Comparison of ENCODE assay signal across 15 mouse cellular contexts in the genomic region with DNA sequence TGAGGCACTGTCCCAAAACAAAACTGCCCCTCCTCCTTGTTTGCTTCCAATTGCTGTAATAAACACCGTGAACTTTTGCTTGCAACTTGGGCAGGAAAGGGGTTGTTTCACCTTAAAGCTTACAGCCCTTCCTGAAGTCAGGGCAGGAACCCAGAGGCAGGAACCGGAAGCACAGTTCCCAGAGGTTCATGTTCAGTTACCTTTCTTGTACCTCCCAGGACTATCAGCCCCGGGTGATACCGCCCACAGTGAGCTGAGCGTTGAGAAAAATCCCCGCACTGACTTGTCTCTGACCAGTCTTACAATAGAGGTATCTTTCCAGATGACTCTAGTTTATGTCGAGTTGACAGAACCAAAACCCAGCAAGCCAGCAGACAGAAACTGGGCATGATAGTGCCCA. TPM values are rescaled to one million over a fixed set of nuclear protein-coding genes. Genes with fewer than 3 reads are reported as not detected.
DNase-seq lines count a peak whose midpoint lies in the region; ATAC-seq and TF ChIP-seq lines count a peak whose summit lies in the region.
"Had no signal": no experiment of that assay in that cellular context is flagged by ENCODE, and none has a peak within 500 bp of the region (broad histone marks: within the 10 kb centered on the region; RNA-seq: fewer than 3 reads in every experiment).

No protein-coding gene starts in this region.

- TF ChIP-seq EP300 in stomach, postnatal 0 days (optimal IDR thresholded peaks at IDR 0.05) = no peak

- no peaks in the 10 kb centered on the region for H3K9me3 ChIP-seq in kidney, embryonic 15.5 days (replicated peaks)
- H3K9me3 ChIP-seq in stomach, embryonic 15.5 days = no peaks in the 10 kb centered on the region
- H3K9me3 ChIP-seq in stomach, postnatal 0 days (ENCODE audit: control insufficient read depth, low read length) = no peaks in the 10 kb centered on the region
- H3K9me3 ChIP-seq in hindbrain, embryonic 15.5 days = no peaks in the 10 kb centered on the region

- H3K4me2 ChIP-seq in kidney, embryonic 15.5 days = 0 out of 2 replicates have a peak overlapping the region, but pooled peaks have one; percentile 90
- H3K4me2 ChIP-seq in stomach, embryonic 15.5 days = peak overlapping the region; percentile 95; the same call in 1 of the 2 replicates
- H3K4me2 ChIP-seq in stomach, postnatal 0 days (replicated peaks; ENCODE audit: low read depth) = no peak overlapping the region
- peak overlapping the region; percentile 75; the same call in 1 of the 2 replicates for H3K4me2 ChIP-seq in hindbrain, embryonic 15.5 days

- no peak for TF ChIP-seq CTCF in stomach, postnatal 0 days (IDR thresholded peaks at IDR 0.05; ENCODE audit: low read depth)

- no peaks in the 10 kb centered on the region for H3K36me3 ChIP-seq in kidney, embryonic 15.5 days
- no peaks in the 10 kb centered on the region for H3K36me3 ChIP-seq in stomach, embryonic 15.5 days
- H3K36me3 ChIP-seq in stomach, postnatal 0 days (ENCODE audit: control insufficient read depth, insufficient read depth, low read length) = no peaks in the 10 kb centered on the region
- no peaks in the 10 kb centered on the region for H3K36me3 ChIP-seq in hindbrain, embryonic 15.5 days

- 80% methylated on average over 7 of the region's 7 CpGs for WGBS in kidney, embryonic 15.5 days
- 87% methylated on average over 7 of the region's 7 CpGs for whole genome bisulfite sequencing in stomach, embryonic 15.5 days
- 75% methylated on average over 7 of the region's 7 CpGs for WGBS in stomach, postnatal 0 days
- 85% methylated on average over 7 of the region's 7 CpGs for WGBS in hindbrain, embryonic 15.5 days

- ATAC-seq in kidney, embryonic 15.5 days (replicated peaks; ENCODE audit: low FRiP score) = no peak
- ATAC-seq in stomach, embryonic 15.5 days (ENCODE audit: insufficient read depth, low FRiP score, low read depth) = no peak
- ATAC-seq in stomach, postnatal 0 days (ENCODE audit: low FRiP score, low TSS enrichment) = no peak
- no peak for ATAC-seq in hindbrain, embryonic 15.5 days (ENCODE audit: low FRiP score, low read depth)
- no peak for ATAC-seq in CD4-positive, CD25-positive, alpha-beta regulatory T cell, adult 4 months
- ATAC-seq: activated CD4-positive, CD25-positive, alpha-beta regulatory T cell, adult 4 months had no signal

- DNase-seq in kidney, adult 18-20 months = no peak
- DNase-seq in stomach, postnatal 0 days (ENCODE audit: low spot score) = no peak
- DNase-seq in MN1 (ENCODE audit: low spot score) = no peak
- DNase-seq: cerebellum, adult 2 months; heart, adult 18-20 months; kidney, adult 8-10 months; lung, adult 18-20 months; right cerebral cortex, postnatal 14 days; thymus, postnatal 25 days had no signal

- H3K9ac ChIP-seq in kidney, embryonic 15.5 days = no peak overlapping the region
- H3K9ac ChIP-seq in stomach, embryonic 15.5 days = no peak overlapping the region
- no peak overlapping the region for H3K9ac ChIP-seq in stomach, postnatal 0 days (ENCODE audit: low read length)
- no peak overlapping the region for H3K9ac ChIP-seq in hindbrain, embryonic 15.5 days

- no peak overlapping the region for H3K4me3 ChIP-seq in kidney, embryonic 15.5 days (replicated peaks)
- H3K4me3 ChIP-seq in stomach, embryonic 15.5 days (replicated peaks) = no peak overlapping the region
- H3K4me3 ChIP-seq in stomach, postnatal 0 days (ENCODE audit: low read depth, low read length) = no peak overlapping the region
- no peak overlapping the region for H3K4me3 ChIP-seq in hindbrain, embryonic 15.5 days

- no peaks in the 10 kb centered on the region for H3K27me3 ChIP-seq in kidney, embryonic 15.5 days
- no peaks in the 10 kb centered on the region for H3K27me3 ChIP-seq in stomach, embryonic 15.5 days (replicated peaks)
- no peaks in the 10 kb centered on the region for H3K27me3 ChIP-seq in stomach, postnatal 0 days (ENCODE audit: control insufficient read depth, insufficient read depth, low read length)
- no peaks in the 10 kb centered on the region for H3K27me3 ChIP-seq in hindbrain, embryonic 15.5 days

- H3K4me1 ChIP-seq in kidney, embryonic 15.5 days = peaks cover 18% of the 10 kb centered on the region
- no peaks in the 10 kb centered on the region for H3K4me1 ChIP-seq in stomach, embryonic 15.5 days
- H3K4me1 ChIP-seq in stomach, postnatal 0 days (replicated peaks; ENCODE audit: control insufficient read depth, insufficient read depth) = 0 out of 2 replicates have a peak, but pooled peaks cover 2% of the 10 kb centered on the region
- H3K4me1 ChIP-seq in hindbrain, embryonic 15.5 days (replicated peaks) = peaks cover 15% of the 10 kb centered on the region

- H3K27ac ChIP-seq in kidney, embryonic 15.5 days = no peak overlapping the region
- H3K27ac ChIP-seq in stomach, embryonic 15.5 days = no peak overlapping the region
- no peak overlapping the region for H3K27ac ChIP-seq in stomach, postnatal 0 days (replicated peaks)
- H3K27ac ChIP-seq in hindbrain, embryonic 15.5 days (replicated peaks) = no peak overlapping the region

RNA-seq across cellular contexts. Expression of a gene that starts 1.3 kb away (rescaled TPM):
- polyA plus RNA-seq in kidney, embryonic 15.5 days (2015; fragmentation: Nextera tagmentation; extraction: Ambion mirVana) = 3.6 and 4.2 TPM in 2 replicates
- 2.7 and 3.2 TPM in 2 replicates for polyA plus RNA-seq in stomach, embryonic 15.5 days (2015; fragmentation: Nextera tagmentation; extraction: Ambion mirVana)
- polyA plus RNA-seq in stomach, postnatal 0 days (2015; fragmentation: Nextera tagmentation; extraction: Ambion mirVana) = 2.2 and 3.0 TPM in 2 replicates
- polyA plus RNA-seq in hindbrain, embryonic 15.5 days (2015; fragmentation: Nextera tagmentation; extraction: Ambion mirVana) = 4.8 and 5.0 TPM in 2 replicates
- polyA plus RNA-seq in CD4-positive, CD25-positive, alpha-beta regulatory T cell, adult 4 months (2017; shearing (Covaris generic)) = under 1 TPM in 1 of 2 experiments, not detected in 1; 0.51 TPM
- polyA plus RNA-seq: activated CD4-positive, CD25-positive, alpha-beta regulatory T cell, adult 4 months; erythroblast, embryonic 14.5 days had no signal

RNA-seq across cellular contexts. Expression of a gene that starts 11.2 kb away (rescaled TPM):
- 0.27 and 0.31 TPM in 2 replicates for polyA plus RNA-seq in kidney, embryonic 15.5 days (2015; fragmentation: Nextera tagmentation; extraction: Ambion mirVana)
- polyA plus RNA-seq in stomach, embryonic 15.5 days (2015; fragmentation: Nextera tagmentation; extraction: Ambion mirVana) = 0.09 and 0.10 TPM in 2 replicates
- polyA plus RNA-seq in stomach, postnatal 0 days (2015; fragmentation: Nextera tagmentation; extraction: Ambion mirVana) = 0.08 and 0.25 TPM in 2 replicates
- 0.69 and 0.79 TPM in 2 replicates for polyA plus RNA-seq in hindbrain, embryonic 15.5 days (2015; fragmentation: Nextera tagmentation; extraction: Ambion mirVana)
- under 1 TPM; 0.33 to 0.67 TPM for polyA plus RNA-seq in CD4-positive, CD25-positive, alpha-beta regulatory T cell, adult 4 months (2017; shearing (Covaris generic))
- polyA plus RNA-seq: erythroblast, embryonic 14.5 days had no signal

RNA-seq across cellular contexts. Expression of a gene that starts 14.1 kb away (rescaled TPM):
- polyA plus RNA-seq in kidney, embryonic 15.5 days (2015; fragmentation: Nextera tagmentation; extraction: Ambion mirVana) = 6.4 and 7.1 TPM in 2 replicates
- 3.1 and 3.5 TPM in 2 replicates for polyA plus RNA-seq in stomach, embryonic 15.5 days (2015; fragmentation: Nextera tagmentation; extraction: Ambion mirVana)
- 1.8 and 2.6 TPM in 2 replicates for polyA plus RNA-seq in stomach, postnatal 0 days (2015; fragmentation: Nextera tagmentation; extraction: Ambion mirVana)
- polyA plus RNA-seq in hindbrain, embryonic 15.5 days (2015; fragmentation: Nextera tagmentation; extraction: Ambion mirVana) = 13.6 and 14.2 TPM in 2 replicates
- polyA plus RNA-seq in CD4-positive, CD25-positive, alpha-beta regulatory T cell, adult 4 months (2017; shearing (Covaris generic)) = 1 to 10 TPM in 1 of 2 experiments, under 1 TPM in 1; 0.78 to 1.7 TPM

RNA-seq across cellular contexts. Expression of a gene that starts 22.3 kb away (rescaled TPM):
- 984 and 1,043 TPM in 2 replicates for polyA plus RNA-seq in kidney, embryonic 15.5 days (2015; fragmentation: Nextera tagmentation; extraction: Ambion mirVana)
- polyA plus RNA-seq in stomach, embryonic 15.5 days (2015; fragmentation: Nextera tagmentation; extraction: Ambion mirVana) = 880 and 948 TPM in 2 replicates
- 906 and 964 TPM in 2 replicates for polyA plus RNA-seq in stomach, postnatal 0 days (2015; fragmentation: Nextera tagmentation; extraction: Ambion mirVana)
- polyA plus RNA-seq in hindbrain, embryonic 15.5 days (2015; fragmentation: Nextera tagmentation; extraction: Ambion mirVana) = 711 and 732 TPM in 2 replicates
- 100 to 1,000 TPM; 270 to 346 TPM for polyA plus RNA-seq in CD4-positive, CD25-positive, alpha-beta regulatory T cell, adult 4 months (2017; shearing (Covaris generic))

RNA-seq across cellular contexts. Expression of a gene that starts 32.2 kb away (rescaled TPM):
- 26.3 and 30.2 TPM in 2 replicates for polyA plus RNA-seq in kidney, embryonic 15.5 days (2015; fragmentation: Nextera tagmentation; extraction: Ambion mirVana)
- polyA plus RNA-seq in stomach, embryonic 15.5 days (2015; fragmentation: Nextera tagmentation; extraction: Ambion mirVana) = 24.5 and 28.0 TPM in 2 replicates
- 24.1 TPM in 2 replicates for polyA plus RNA-seq in stomach, postnatal 0 days (2015; fragmentation: Nextera tagmentation; extraction: Ambion mirVana)
- 31.3 and 33.4 TPM in 2 replicates for polyA plus RNA-seq in hindbrain, embryonic 15.5 days (2015; fragmentation: Nextera tagmentation; extraction: Ambion mirVana)
- 1 to 10 TPM; 5.0 to 6.2 TPM for polyA plus RNA-seq in CD4-positive, CD25-positive, alpha-beta regulatory T cell, adult 4 months (2017; shearing (Covaris generic))
